Mouse (Mus musculus) brain, embryonic 14.5 days (tissue): Measurements from ENCODE around the gene Mrto4. TPM values are rescaled to one million over a fixed set of nuclear protein-coding genes. Genes with fewer than 3 reads are reported as not detected.

Source experiments
- DNase-seq: peaks from one replicate; pipeline ENCODE4 v3.0.0-alpha.2; 2011; ENCODE audit warnings: low read depth
- CTCF ChIP-seq: fragments of 200-500 bp; IDR thresholded peaks from 2 replicates; pipeline ENCODE4 v1.5.1; 2012; ENCODE audit warnings: inconsistent platforms, mild to moderate bottlenecking, moderate library complexity, borderline replicate concordance; ENCODE audit not compliant: insufficient read depth, insufficient read length; ENCODE audit errors: extremely low read depth
- POLR2A ChIP-seq: fragments of 200-500 bp; IDR thresholded peaks from 2 replicates; pipeline ENCODE4 v1.6.1; 2012; ENCODE audit warnings: mild to moderate bottlenecking, inconsistent platforms, borderline replicate concordance; ENCODE audit not compliant: poor library complexity, insufficient read depth, insufficient read length, severe bottlenecking; ENCODE audit errors: extremely low read depth
- polyA plus RNA-seq: library from polyadenylated mRNA; depleted of rRNA; stranded (reverse); fragments of >200 nt; gene quantifications from 2 replicates; pipeline ENCODE4 v1.2.3, GENCODE M21; 2012

Mrto4 gene
- polyA plus RNA-seq, 1 experiment: 56.6 TPM

GRCm38 (mm10) chr4:139373531-139373930 is 21.2 kb upstream of the Mrto4 start:
- DNase-seq: no peak
- TF ChIP-seq POLR2A (no peak), CTCF (no peak)

- TF ChIP-seq POLR2A: no peak
- no peak for TF ChIP-seq CTCF
Measured at GRCm38 (mm10) chr4:139373130-139373529, 20.8 kb upstream of the Mrto4 start.

GRCm38 (mm10) chr4:139368038-139368437 is 15.7 kb upstream of the Mrto4 start:
- DNase-seq: no peak
- no peak for TF ChIP-seq POLR2A
- no peak for TF ChIP-seq CTCF

More at GRCm38 (mm10) chr4:139373130-139373529, 20.8 kb upstream of the Mrto4 start:
- no peak for DNase-seq

- no peak for TF ChIP-seq CTCF
- TF ChIP-seq POLR2A: no peak
- DNase-seq: no peak
Measured at GRCm38 (mm10) chr4:139367336-139367735, 15.0 kb upstream of the Mrto4 start.

GRCm38 (mm10) chr4:139360761-139361548 is 8.6 kb upstream of the Mrto4 start:
- TF ChIP-seq CTCF (no peak), POLR2A (no peak)
- DNase-seq: no peak

GRCm38 (mm10) chr4:139357211-139357610 is 4.8 kb upstream of the Mrto4 start:
- no peak for DNase-seq

GRCm38 (mm10) chr4:139352832-139353231 is 456 bp upstream of the Mrto4 start:
- DNase-seq: no peak
- TF ChIP-seq CTCF: no peak
- no peak for TF ChIP-seq POLR2A

More at GRCm38 (mm10) chr4:139357211-139357610, 4.8 kb upstream of the Mrto4 start:
- TF ChIP-seq POLR2A (no peak), CTCF (no peak)

GRCm38 (mm10) chr4:139345416-139346019 is 6.9 kb downstream of the Mrto4 start:
- TF ChIP-seq POLR2A: no peak
- TF ChIP-seq CTCF: no peak
- no peak for DNase-seq

- TF ChIP-seq POLR2A: no peak
- no peak for TF ChIP-seq CTCF
- peak; percentile 38 for DNase-seq
Measured at GRCm38 (mm10) chr4:139343718-139344117, 8.7 kb downstream of the Mrto4 start.

- DNase-seq: no peak
- no peak for TF ChIP-seq CTCF
- no peak for TF ChIP-seq POLR2A
Measured at GRCm38 (mm10) chr4:139341556-139342233, 10.7 kb downstream of the Mrto4 start.

GRCm38 (mm10) chr4:139340835-139341234 is 11.5 kb downstream of the Mrto4 start:
- DNase-seq: no peak
- no peak for TF ChIP-seq POLR2A
- no peak for TF ChIP-seq CTCF

GRCm38 (mm10) chr4:139338145-139338544 is 14.2 kb downstream of the Mrto4 start:
- no peak for DNase-seq
- TF ChIP-seq POLR2A (no peak), CTCF (no peak)
